Mouse (Mus musculus): ENCODE measurements around the gene Fgd5.
"Not testable (repeated sequence)": the region's sequence is repeated elsewhere in the genome, so short reads cannot be mapped to it uniquely, and the experiment has no call there.

Gene Fgd5

GRCm38 (mm10) chr6:91978371-91979300, at the start of gene Fgd5:
Gene Fgd5, plus strand, starts transcription at chr6:91978878.
- in situ Hi-C loops (cut with MboI; ENCODE audit: low pct_unique_long_range_greater_than_20kb in 1 of 2, low sequenced_read_pairs in 2 of 2, unreplicated experiment in 1 of 2), result no loop called here

- in situ Hi-C loops (cut with MboI; ENCODE audit: low pct_unique_long_range_greater_than_20kb in 1 of 2, low sequenced_read_pairs in 2 of 2, unreplicated experiment in 1 of 2), result no loop called here
Observed at GRCm38 (mm10) chr6:91931231-91931630, 47.4 kb upstream of the Fgd5 start.

GRCm38 (mm10) chr6:91938491-91938890, 40.2 kb upstream of the Fgd5 start:
- in situ Hi-C loops (cut with MboI; ENCODE audit: low pct_unique_long_range_greater_than_20kb in 1 of 2, low sequenced_read_pairs in 2 of 2, unreplicated experiment in 1 of 2), result no loop called here

- in situ Hi-C loops (cut with MboI; ENCODE audit: low pct_unique_long_range_greater_than_20kb in 1 of 2, low sequenced_read_pairs in 2 of 2, unreplicated experiment in 1 of 2), result no loop called here
Observed at GRCm38 (mm10) chr6:91948426-91948825, 30.3 kb upstream of the Fgd5 start.

- in situ Hi-C loops (cut with MboI; ENCODE audit: low pct_unique_long_range_greater_than_20kb in 1 of 2, low sequenced_read_pairs in 2 of 2, unreplicated experiment in 1 of 2), result not testable (repeated sequence)
Observed at GRCm38 (mm10) chr6:91958015-91958414, 20.7 kb upstream of the Fgd5 start.

GRCm38 (mm10) chr6:91960028-91960811, 18.5 kb upstream of the Fgd5 start:
- in situ Hi-C loops (cut with MboI; ENCODE audit: low pct_unique_long_range_greater_than_20kb in 1 of 2, low sequenced_read_pairs in 2 of 2, unreplicated experiment in 1 of 2), result no loop called here

- in situ Hi-C loops (cut with MboI; ENCODE audit: low pct_unique_long_range_greater_than_20kb in 1 of 2, low sequenced_read_pairs in 2 of 2, unreplicated experiment in 1 of 2), result no loop called here
Observed at GRCm38 (mm10) chr6:91963429-91963828, 15.2 kb upstream of the Fgd5 start.

GRCm38 (mm10) chr6:91965060-91965459, 13.6 kb upstream of the Fgd5 start:
- in situ Hi-C loops (cut with MboI; ENCODE audit: low pct_unique_long_range_greater_than_20kb in 1 of 2, low sequenced_read_pairs in 2 of 2, unreplicated experiment in 1 of 2), result no loop called here

GRCm38 (mm10) chr6:91966006-91966405, 12.7 kb upstream of the Fgd5 start:
- in situ Hi-C loops (cut with MboI; ENCODE audit: low pct_unique_long_range_greater_than_20kb in 1 of 2, low sequenced_read_pairs in 2 of 2, unreplicated experiment in 1 of 2), result no loop called here

- in situ Hi-C loops (cut with MboI; ENCODE audit: low pct_unique_long_range_greater_than_20kb in 1 of 2, low sequenced_read_pairs in 2 of 2, unreplicated experiment in 1 of 2), result no loop called here
Observed at GRCm38 (mm10) chr6:91972201-91972646, 6.5 kb upstream of the Fgd5 start.

- in situ Hi-C loops (cut with MboI; ENCODE audit: low pct_unique_long_range_greater_than_20kb in 1 of 2, low sequenced_read_pairs in 2 of 2, unreplicated experiment in 1 of 2), result no loop called here
Observed at GRCm38 (mm10) chr6:91973972-91974371, 4.7 kb upstream of the Fgd5 start.

- in situ Hi-C loops (cut with MboI; ENCODE audit: low pct_unique_long_range_greater_than_20kb in 1 of 2, low sequenced_read_pairs in 2 of 2, unreplicated experiment in 1 of 2), result no loop called here
Observed at GRCm38 (mm10) chr6:91979301-91979996, 771 bp downstream of the Fgd5 start.

- in situ Hi-C loops (cut with MboI; ENCODE audit: low pct_unique_long_range_greater_than_20kb in 1 of 2, low sequenced_read_pairs in 2 of 2, unreplicated experiment in 1 of 2), result no loop called here
Observed at GRCm38 (mm10) chr6:91980011-91980410, 1.3 kb downstream of the Fgd5 start.

GRCm38 (mm10) chr6:91990101-91990500, 11.4 kb downstream of the Fgd5 start:
- in situ Hi-C loops (cut with MboI; ENCODE audit: low pct_unique_long_range_greater_than_20kb in 1 of 2, low sequenced_read_pairs in 2 of 2, unreplicated experiment in 1 of 2), result no loop called here

- in situ Hi-C loops (cut with MboI; ENCODE audit: low pct_unique_long_range_greater_than_20kb in 1 of 2, low sequenced_read_pairs in 2 of 2, unreplicated experiment in 1 of 2), result no loop called here
Observed at GRCm38 (mm10) chr6:91992823-91993222, 14.1 kb downstream of the Fgd5 start.

- in situ Hi-C loops (cut with MboI; ENCODE audit: low pct_unique_long_range_greater_than_20kb in 1 of 2, low sequenced_read_pairs in 2 of 2, unreplicated experiment in 1 of 2), result no loop called here
Observed at GRCm38 (mm10) chr6:91993795-91994505, 15.3 kb downstream of the Fgd5 start.

- in situ Hi-C loops (cut with MboI; ENCODE audit: low pct_unique_long_range_greater_than_20kb in 1 of 2, low sequenced_read_pairs in 2 of 2, unreplicated experiment in 1 of 2), result no loop called here
Observed at GRCm38 (mm10) chr6:91996072-91996471, 17.4 kb downstream of the Fgd5 start.

GRCm38 (mm10) chr6:92002558-92003285, 24.0 kb downstream of the Fgd5 start:
- in situ Hi-C loops (cut with MboI; ENCODE audit: low pct_unique_long_range_greater_than_20kb in 1 of 2, low sequenced_read_pairs in 2 of 2, unreplicated experiment in 1 of 2), result no loop called here

Measured in mouse embryonic stem cell (cell line).